Mouse (Mus musculus): Measurements from ENCODE around the gene Ctla4. TPM values are rescaled to one million over a fixed set of nuclear protein-coding genes. Genes with fewer than 3 reads are reported as not detected.

The Ctla4 gene
- polyA plus RNA-seq, 1 experiment from 2014 or later, result not detected

GRCm38 (mm10) chr1:60941056-60942048 lies 54.6 kb downstream of the Ctla4 start:
- H3K27me3 ChIP-seq (ENCODE audit: control insufficient read depth, insufficient read depth, low read length), result no peaks in the 10 kb centered on the region
- no peak overlapping the region for H3K4me3 ChIP-seq (ENCODE audit: low read length)
- no peaks in the 10 kb centered on the region for H3K9me3 ChIP-seq (ENCODE audit: control insufficient read depth, low read length)
- H3K9ac ChIP-seq (ENCODE audit: low read depth, low read length), result no peak overlapping the region
- H3K4me2 ChIP-seq (replicated peaks; ENCODE audit: low read depth, low read length), result no peak overlapping the region
- no peak for ATAC-seq (ENCODE audit: low FRiP score, low TSS enrichment)
- H3K4me1 ChIP-seq (ENCODE audit: control insufficient read depth, insufficient read depth, low read length), result no peaks in the 10 kb centered on the region
- H3K36me3 ChIP-seq (ENCODE audit: control insufficient read depth, insufficient read depth, low read length), result no peaks in the 10 kb centered on the region
- H3K27ac ChIP-seq (ENCODE audit: low read depth, low read length), result no peak overlapping the region
- 94% methylated on average over 5 of the region's 5 CpGs for WGBS

GRCm38 (mm10) chr1:60942921-60943320 lies 56.1 kb downstream of the Ctla4 start:
- Histone ChIP-seq H3K9me3 (ENCODE audit: control insufficient read depth, low read length) (no peaks in the 10 kb centered on the region), H3K9ac (ENCODE audit: low read depth, low read length) (no peak overlapping the region), H3K4me3 (ENCODE audit: low read length) (no peak overlapping the region), H3K4me2 (replicated peaks; ENCODE audit: low read depth, low read length) (no peak overlapping the region), H3K36me3 (ENCODE audit: control insufficient read depth, insufficient read depth, low read length) (no peaks in the 10 kb centered on the region), H3K27ac (ENCODE audit: low read depth, low read length) (no peak overlapping the region), H3K4me1 (ENCODE audit: control insufficient read depth, insufficient read depth, low read length) (no peaks in the 10 kb centered on the region), H3K27me3 (ENCODE audit: control insufficient read depth, insufficient read depth, low read length) (no peaks in the 10 kb centered on the region)
- WGBS, result 72% methylated on average over 2 of the region's 2 CpGs
- no peak for ATAC-seq (ENCODE audit: low FRiP score, low TSS enrichment)

GRCm38 (mm10) chr1:60945633-60946401 lies 59.0 kb downstream of the Ctla4 start:
- no peak for ATAC-seq (ENCODE audit: low FRiP score, low TSS enrichment)
- Histone ChIP-seq H3K9me3 (ENCODE audit: control insufficient read depth, low read length) (no peaks in the 10 kb centered on the region), H3K9ac (ENCODE audit: low read depth, low read length) (no peak overlapping the region), H3K27ac (ENCODE audit: low read depth, low read length) (no peak overlapping the region), H3K4me1 (ENCODE audit: control insufficient read depth, insufficient read depth, low read length) (no peaks in the 10 kb centered on the region), H3K4me2 (replicated peaks; ENCODE audit: low read depth, low read length) (no peak overlapping the region), H3K4me3 (ENCODE audit: low read length) (no peak overlapping the region), H3K36me3 (ENCODE audit: control insufficient read depth, insufficient read depth, low read length) (no peaks in the 10 kb centered on the region), H3K27me3 (ENCODE audit: control insufficient read depth, insufficient read depth, low read length) (no peaks in the 10 kb centered on the region)
- WGBS, result 79% methylated on average over 8 of the region's 8 CpGs

GRCm38 (mm10) chr1:60948112-60948511 lies 61.3 kb downstream of the Ctla4 start:
- Histone ChIP-seq H3K36me3 (ENCODE audit: control insufficient read depth, insufficient read depth, low read length) (no peaks in the 10 kb centered on the region), H3K9ac (ENCODE audit: low read depth, low read length) (no peak overlapping the region), H3K4me3 (ENCODE audit: low read length) (no peak overlapping the region), H3K27ac (ENCODE audit: low read depth, low read length) (no peak overlapping the region), H3K9me3 (ENCODE audit: control insufficient read depth, low read length) (no peaks in the 10 kb centered on the region), H3K4me2 (replicated peaks; ENCODE audit: low read depth, low read length) (no peak overlapping the region), H3K27me3 (ENCODE audit: control insufficient read depth, insufficient read depth, low read length) (no peaks in the 10 kb centered on the region), H3K4me1 (ENCODE audit: control insufficient read depth, insufficient read depth, low read length) (no peaks in the 10 kb centered on the region)
- WGBS, result 84% methylated on average over 6 of the region's 6 CpGs
- ATAC-seq (ENCODE audit: low FRiP score, low TSS enrichment), result no peak

- WGBS, result 70% methylated on average over 7 of the region's 7 CpGs
These were observed 66.2 kb downstream of the Ctla4 start for GRCm38 (mm10) chr1:60952958-60953357.

DNA sequence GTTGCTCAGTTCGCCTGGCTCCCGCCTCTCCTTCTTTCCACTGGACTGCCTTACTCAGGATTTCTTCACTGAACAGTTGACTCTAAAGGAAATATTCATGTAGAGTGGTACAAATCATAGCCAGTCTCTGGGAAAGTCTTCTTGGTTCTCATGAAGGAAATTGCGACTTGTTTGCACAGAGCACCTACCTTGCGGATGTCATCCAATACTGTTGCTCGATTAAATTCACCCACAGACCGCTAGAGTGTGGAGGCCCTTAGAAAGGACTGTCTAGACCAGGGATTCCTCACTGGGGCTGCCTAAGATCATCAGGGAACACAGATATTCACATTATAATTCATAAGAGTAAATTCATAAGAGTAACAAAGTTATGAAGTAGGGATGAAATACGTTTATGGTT lies 66.9 kb downstream of the Ctla4 start:
- Histone ChIP-seq H3K27me3 (ENCODE audit: control insufficient read depth, insufficient read depth, low read length) (no peaks in the 10 kb centered on the region), H3K9ac (ENCODE audit: low read depth, low read length) (no peak overlapping the region), H3K4me3 (ENCODE audit: low read length) (no peak overlapping the region), H3K36me3 (ENCODE audit: control insufficient read depth, insufficient read depth, low read length) (no peaks in the 10 kb centered on the region), H3K4me1 (ENCODE audit: control insufficient read depth, insufficient read depth, low read length) (peaks cover 2% of the 10 kb centered on the region; the same call in 1 of the 2 replicates), H3K27ac (ENCODE audit: low read depth, low read length) (no peak overlapping the region), H3K4me2 (replicated peaks; ENCODE audit: low read depth, low read length) (no peak overlapping the region), H3K9me3 (ENCODE audit: control insufficient read depth, low read length) (no peaks in the 10 kb centered on the region)
- no peak for ATAC-seq (ENCODE audit: low FRiP score, low TSS enrichment)
- 85% methylated on average over 7 of the region's 7 CpGs for WGBS

More at GRCm38 (mm10) chr1:60952958-60953357, 66.2 kb downstream of the Ctla4 start:
- no peak overlapping the region for H3K27ac ChIP-seq (ENCODE audit: low read depth, low read length)
- no peaks in the 10 kb centered on the region for H3K27me3 ChIP-seq (ENCODE audit: control insufficient read depth, insufficient read depth, low read length)
- no peaks in the 10 kb centered on the region for H3K36me3 ChIP-seq (ENCODE audit: control insufficient read depth, insufficient read depth, low read length)
- H3K4me1 ChIP-seq (ENCODE audit: control insufficient read depth, insufficient read depth, low read length), result peaks cover 2% of the 10 kb centered on the region; the same call in 1 of the 2 replicates
- no peak for ATAC-seq (ENCODE audit: low FRiP score, low TSS enrichment)
- no peak overlapping the region for H3K9ac ChIP-seq (ENCODE audit: low read depth, low read length)
- no peaks in the 10 kb centered on the region for H3K9me3 ChIP-seq (ENCODE audit: control insufficient read depth, low read length)
- H3K4me2 ChIP-seq (replicated peaks; ENCODE audit: low read depth, low read length), result no peak overlapping the region
- H3K4me3 ChIP-seq (ENCODE audit: low read length), result no peak overlapping the region

DNA sequence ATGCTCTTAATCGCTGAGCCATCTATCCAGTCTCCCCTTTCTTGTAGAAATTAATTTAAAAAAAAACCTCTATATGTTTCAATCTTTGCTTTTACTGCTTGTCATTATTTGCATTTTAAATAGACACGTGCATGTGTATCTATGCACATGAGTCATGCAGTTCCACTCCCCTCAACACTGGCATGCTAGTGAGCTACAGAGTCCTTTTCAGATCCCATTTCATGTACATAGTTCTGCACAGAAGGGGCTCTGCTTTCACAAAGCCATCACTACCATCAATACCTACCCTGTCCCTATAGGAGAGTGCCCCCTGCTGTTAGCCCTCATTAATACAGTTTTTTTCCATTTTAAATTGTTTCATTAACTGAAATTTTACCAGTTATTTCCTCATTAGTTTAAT lies 68.0 kb downstream of the Ctla4 start:
- no peak for ATAC-seq (ENCODE audit: low FRiP score, low TSS enrichment)
- no peaks in the 10 kb centered on the region for H3K36me3 ChIP-seq (ENCODE audit: control insufficient read depth, insufficient read depth, low read length)
- peaks cover 2% of the 10 kb centered on the region; the same call in 1 of the 2 replicates for H3K4me1 ChIP-seq (ENCODE audit: control insufficient read depth, insufficient read depth, low read length)
- H3K4me3 ChIP-seq (ENCODE audit: low read length), result no peak overlapping the region
- WGBS, result 55% methylated on average over 2 of the region's 2 CpGs
- no peak overlapping the region for H3K27ac ChIP-seq (ENCODE audit: low read depth, low read length)
- H3K27me3 ChIP-seq (ENCODE audit: control insufficient read depth, insufficient read depth, low read length), result no peaks in the 10 kb centered on the region
- no peaks in the 10 kb centered on the region for H3K9me3 ChIP-seq (ENCODE audit: control insufficient read depth, low read length)
- no peak overlapping the region for H3K4me2 ChIP-seq (replicated peaks; ENCODE audit: low read depth, low read length)
- no peak overlapping the region for H3K9ac ChIP-seq (ENCODE audit: low read depth, low read length)

DNA sequence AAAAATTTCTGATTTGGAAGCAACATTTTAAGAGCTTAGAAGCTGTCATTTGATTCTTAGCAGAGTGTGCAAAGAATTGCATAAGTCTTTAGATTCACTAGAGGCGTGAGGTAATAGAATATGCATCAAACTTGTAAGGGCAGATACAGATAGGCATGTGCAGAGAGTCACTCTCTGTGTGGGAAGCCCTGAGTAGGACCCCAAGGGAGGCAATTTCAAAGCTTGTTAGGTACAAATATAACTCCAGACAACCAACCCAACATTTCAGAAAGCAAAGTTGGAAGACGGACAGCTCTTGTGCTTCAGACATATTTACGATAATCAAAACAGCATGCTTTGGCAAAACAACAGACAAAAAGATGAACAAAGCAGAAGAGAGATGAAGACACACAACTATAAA lies 68.4 kb downstream of the Ctla4 start:
- Histone ChIP-seq H3K27me3 (ENCODE audit: control insufficient read depth, insufficient read depth, low read length) (no peaks in the 10 kb centered on the region), H3K9me3 (ENCODE audit: control insufficient read depth, low read length) (no peaks in the 10 kb centered on the region), H3K36me3 (ENCODE audit: control insufficient read depth, insufficient read depth, low read length) (no peaks in the 10 kb centered on the region), H3K4me3 (ENCODE audit: low read length) (no peak overlapping the region), H3K27ac (ENCODE audit: low read depth, low read length) (no peak overlapping the region), H3K4me2 (replicated peaks; ENCODE audit: low read depth, low read length) (no peak overlapping the region), H3K9ac (ENCODE audit: low read depth, low read length) (no peak overlapping the region), H3K4me1 (ENCODE audit: control insufficient read depth, insufficient read depth, low read length) (peaks cover 2% of the 10 kb centered on the region; the same call in 1 of the 2 replicates)
- 86% methylated on average over 3 of the region's 3 CpGs for WGBS
- no peak for ATAC-seq (ENCODE audit: low FRiP score, low TSS enrichment)

- Histone ChIP-seq H3K27me3 (ENCODE audit: control insufficient read depth, insufficient read depth, low read length) (no peaks in the 10 kb centered on the region), H3K9ac (ENCODE audit: low read depth, low read length) (no peak overlapping the region), H3K27ac (ENCODE audit: low read depth, low read length) (no peak overlapping the region), H3K36me3 (ENCODE audit: control insufficient read depth, insufficient read depth, low read length) (no peaks in the 10 kb centered on the region), H3K4me2 (replicated peaks; ENCODE audit: low read depth, low read length) (no peak overlapping the region), H3K9me3 (ENCODE audit: control insufficient read depth, low read length) (no peaks in the 10 kb centered on the region), H3K4me3 (ENCODE audit: low read length) (no peak overlapping the region), H3K4me1 (ENCODE audit: control insufficient read depth, insufficient read depth, low read length) (peaks cover 2% of the 10 kb centered on the region; the same call in 1 of the 2 replicates)
- no peak for ATAC-seq (ENCODE audit: low FRiP score, low TSS enrichment)
- 87% methylated on average over 6 of the region's 6 CpGs for WGBS
These were observed 69.4 kb downstream of the Ctla4 start for GRCm38 (mm10) chr1:60956196-60956595.

Data from kidney, embryonic 14.5 days (tissue).